Mouse (Mus musculus) forebrain, embryonic 12.5 days (tissue): ENCODE measurements around the gene Etv6. TPM values are rescaled to one million over a fixed set of nuclear protein-coding genes. Genes with fewer than 3 reads are reported as not detected.

Source experiments
- polyA plus RNA-seq: library from polyadenylated mRNA; unstranded; fragments of >200 nt; fragmentation: Nextera tagmentation; extraction: Ambion mirVana; gene quantifications from 2 replicates; pipeline ENCODE4 v1.2.1, GENCODE M21; 2016

Gene Etv6
- polyA plus RNA-seq, 1 experiment from 2014 or later = 15.0 TPM

Other genes with a start within 250 kb of the Etv6 start
- gene Kap, start 181.9 kb upstream of the Etv6 start, polyA plus RNA-seq = not detected in 2 replicates